Mouse (Mus musculus) cerebral cortex, adult 2 months (tissue): ENCODE results near the gene Chrna7.

Source experiments
- WGBS: fragments of 180-500 bp; shearing (Covaris S2); methylation state at CpG from one replicate; pipeline ENCODE4 v1.1.7; 2018; 5-methylcytosine and 5-hydroxymethylcytosine counted together

Chrna7 gene

DNA sequence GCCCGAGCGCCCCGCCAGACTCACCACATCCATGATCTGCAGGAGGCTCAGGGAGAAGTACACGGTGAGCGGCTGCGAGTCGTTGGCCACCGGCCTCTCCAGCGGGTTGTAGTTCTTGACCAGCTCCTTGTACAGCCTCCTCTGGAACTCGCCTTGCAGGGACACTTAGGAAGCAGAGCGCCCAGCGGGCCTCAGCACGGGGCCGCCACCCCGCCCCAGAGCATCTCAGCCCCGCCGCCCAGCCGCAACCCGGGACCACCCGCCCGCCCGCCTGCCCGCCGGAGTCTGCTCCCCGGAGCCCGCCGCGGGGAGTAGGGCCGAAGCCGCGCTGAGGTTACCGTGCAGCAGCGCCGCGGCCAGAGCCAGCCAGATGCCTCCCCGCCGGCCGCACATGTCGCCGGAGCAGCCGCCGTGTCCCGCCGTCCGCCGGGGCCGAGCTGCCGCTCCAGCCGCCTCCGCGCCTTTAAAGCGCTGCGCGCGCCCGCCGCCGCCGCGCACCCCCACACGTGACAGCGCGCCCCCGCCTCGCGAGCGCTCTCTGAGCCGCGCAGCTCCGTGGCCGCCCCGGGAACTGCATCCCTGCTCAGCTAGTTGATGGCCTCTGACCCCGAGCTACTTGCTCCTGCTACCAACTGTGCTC is at the start of gene Chrna7:
Gene Chrna7, minus strand, starts transcription at position 486 of the 640 bp plus-strand sequence.
- WGBS = under 1% methylated on average over 73 of the region's 73 CpGs

DNA sequence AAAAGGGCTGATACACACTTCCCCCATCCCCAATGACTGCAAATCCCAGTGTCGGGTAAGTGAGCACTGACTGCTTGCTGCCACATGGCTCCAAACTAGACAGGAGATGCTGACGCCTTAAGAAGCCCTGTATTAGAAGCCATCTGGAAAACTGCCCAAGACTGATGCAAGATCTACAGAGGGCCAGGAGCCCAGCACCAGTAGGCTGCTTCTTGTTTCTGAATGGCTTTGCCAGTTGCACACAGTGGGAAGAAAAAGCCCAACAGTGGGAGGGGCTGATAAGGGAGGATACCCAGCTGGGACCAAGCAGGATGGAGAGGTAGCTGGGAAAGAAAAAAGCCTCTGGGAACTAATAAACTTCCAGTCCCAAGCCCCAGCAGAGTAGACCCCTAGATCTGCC is 37.0 kb upstream of the Chrna7 start:
- 61% methylated on average over 2 of the region's 2 CpGs for WGBS

DNA sequence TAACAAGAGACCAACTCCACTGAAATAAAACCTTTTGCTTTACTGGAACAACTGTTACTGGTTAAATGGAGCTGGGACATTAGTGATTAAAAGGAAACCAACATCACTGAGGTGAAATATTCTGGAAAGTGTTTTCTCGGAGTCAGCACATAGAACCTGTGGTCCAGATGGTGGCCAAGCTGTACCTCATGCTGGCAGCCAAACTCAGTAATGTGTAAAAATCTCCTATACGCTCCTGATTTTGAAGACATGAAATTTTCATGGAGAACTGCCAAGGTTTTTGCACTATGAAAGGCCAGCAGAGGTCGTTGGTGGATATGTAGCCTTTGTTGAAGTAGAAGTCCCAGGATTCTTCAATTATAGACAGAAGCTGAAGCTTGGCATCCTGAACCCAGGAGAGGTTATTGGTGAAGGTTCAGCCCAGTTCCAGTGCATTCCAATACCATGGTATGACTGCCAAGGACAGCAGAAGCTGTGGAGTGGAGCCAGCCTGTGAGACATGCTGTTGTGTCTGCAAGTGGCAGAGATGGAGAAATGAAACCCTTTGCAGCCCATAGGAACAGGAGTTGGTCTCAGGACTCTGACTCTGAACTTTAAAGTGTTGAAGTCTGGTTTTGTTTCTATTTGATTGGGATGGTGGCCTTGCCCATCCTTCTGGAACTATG is 25.6 kb upstream of the Chrna7 start:
- 58% methylated on average over 3 of the region's 3 CpGs for WGBS

DNA sequence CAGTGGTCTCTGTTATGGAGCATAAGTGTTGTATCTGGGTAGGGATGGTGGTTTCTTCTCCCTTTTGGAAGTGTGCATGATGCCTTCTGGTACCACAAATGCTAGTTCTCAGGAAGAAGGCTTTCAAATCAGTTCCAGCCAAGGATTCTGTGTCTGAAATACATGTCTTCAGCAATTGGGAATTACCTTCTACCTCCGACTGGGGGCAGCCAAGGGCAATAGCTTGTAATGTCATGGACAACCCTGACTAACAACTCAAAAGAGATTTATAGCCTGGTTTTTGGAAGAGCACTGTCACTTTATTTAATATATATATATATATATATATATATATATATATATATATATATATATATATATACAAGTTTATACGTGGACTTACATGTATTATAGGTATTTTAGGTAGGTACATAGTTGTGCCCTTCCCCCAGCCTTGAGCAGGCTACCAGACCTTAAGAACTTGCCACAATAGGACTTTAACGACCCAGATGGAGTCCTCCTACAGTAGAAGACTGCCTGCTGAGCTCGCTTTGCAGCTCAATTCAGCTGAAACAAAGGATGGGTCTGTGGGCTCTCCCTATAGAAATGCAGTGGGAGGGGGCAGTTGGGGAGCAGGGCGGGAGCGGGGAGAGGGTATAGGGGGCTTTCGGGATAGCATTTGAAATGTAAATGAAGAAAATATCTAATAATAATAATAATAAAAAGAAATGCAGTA is 12.9 kb upstream of the Chrna7 start:
- 27% methylated on average over 7 of the region's 7 CpGs for WGBS

DNA sequence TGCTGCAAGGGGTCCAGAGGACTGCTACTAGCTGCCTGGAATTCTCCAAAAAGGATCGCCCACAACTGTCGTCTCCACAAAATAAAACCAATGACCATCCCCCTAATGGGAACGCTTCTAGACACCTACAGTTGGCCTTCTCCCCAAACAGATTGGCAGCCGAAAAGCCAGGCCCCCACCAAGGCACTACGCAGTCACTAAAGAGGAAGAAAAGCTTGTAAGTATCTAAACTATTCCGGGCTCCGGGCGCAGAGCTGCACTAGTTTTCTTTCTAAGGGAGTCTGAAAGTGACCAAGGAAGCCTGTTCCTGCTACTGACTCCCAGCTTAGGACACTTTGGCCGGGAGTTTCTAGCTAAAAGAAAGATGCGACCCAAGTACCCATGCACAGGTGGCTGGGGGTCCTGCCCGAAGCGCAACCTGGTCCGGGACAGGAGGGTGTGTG is 707 bp downstream of the Chrna7 start:
- under 1% methylated on average over 13 of the region's 13 CpGs for WGBS

DNA sequence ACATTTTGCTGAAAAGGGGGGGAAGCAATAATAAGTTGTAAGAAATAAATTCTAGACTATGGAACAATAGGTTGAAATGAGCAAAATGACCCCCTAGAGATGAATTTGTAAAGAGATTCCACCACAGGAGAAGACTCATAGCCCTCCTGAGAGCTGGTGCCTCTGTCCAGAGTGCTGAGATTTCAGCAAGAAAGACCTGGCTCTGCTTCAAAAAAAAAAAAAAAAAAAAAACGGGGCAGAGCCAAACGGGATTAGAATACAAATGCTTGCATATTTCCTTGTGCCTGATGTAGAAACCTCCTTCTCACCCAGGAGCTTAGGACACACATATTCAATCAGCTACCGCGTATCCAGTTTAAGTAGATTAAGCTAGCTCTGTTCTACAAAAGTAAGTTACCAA is 2.9 kb downstream of the Chrna7 start:
- WGBS = 25% methylated on average over 4 of the region's 4 CpGs

DNA sequence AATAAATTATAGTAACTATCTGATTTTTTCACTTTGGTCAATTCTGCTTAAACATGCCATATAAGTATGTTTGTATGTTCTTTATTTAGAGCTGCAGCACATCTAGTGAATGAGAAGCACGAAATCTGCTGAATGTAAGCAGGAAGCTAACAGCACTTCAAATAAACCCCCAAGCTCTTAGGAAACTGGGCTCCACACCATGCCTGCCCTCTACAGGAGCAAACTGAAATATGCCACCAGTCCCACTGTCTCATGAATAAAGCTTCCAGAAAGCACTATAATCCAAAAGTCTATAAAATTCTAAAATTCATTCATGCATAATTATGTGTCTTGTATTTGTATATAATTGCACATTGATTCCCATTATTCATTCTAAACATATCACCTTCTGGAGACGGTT is 5.2 kb downstream of the Chrna7 start:
- WGBS = 37% methylated on average over 2 of the region's 2 CpGs

DNA sequence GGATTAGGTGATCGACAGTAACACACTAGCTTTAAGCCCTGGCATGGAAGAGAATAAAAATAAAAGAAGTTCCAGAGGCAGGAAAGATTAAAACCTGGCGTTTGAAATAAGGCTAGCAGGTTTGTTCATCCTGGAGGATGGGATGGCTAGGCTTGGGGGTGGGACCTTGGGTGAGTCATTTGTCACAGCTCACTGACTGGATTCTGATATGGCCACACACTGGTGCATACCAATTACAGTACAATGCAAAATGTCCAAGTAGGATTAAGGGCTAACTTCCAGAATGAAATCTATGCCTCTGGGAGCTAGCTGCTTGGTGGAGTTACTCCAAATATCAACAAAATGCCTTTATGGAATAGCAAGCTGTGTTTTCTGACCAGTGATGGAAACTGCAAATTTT is 16.8 kb downstream of the Chrna7 start:
- 79% methylated on average over 2 of the region's 2 CpGs for WGBS

DNA sequence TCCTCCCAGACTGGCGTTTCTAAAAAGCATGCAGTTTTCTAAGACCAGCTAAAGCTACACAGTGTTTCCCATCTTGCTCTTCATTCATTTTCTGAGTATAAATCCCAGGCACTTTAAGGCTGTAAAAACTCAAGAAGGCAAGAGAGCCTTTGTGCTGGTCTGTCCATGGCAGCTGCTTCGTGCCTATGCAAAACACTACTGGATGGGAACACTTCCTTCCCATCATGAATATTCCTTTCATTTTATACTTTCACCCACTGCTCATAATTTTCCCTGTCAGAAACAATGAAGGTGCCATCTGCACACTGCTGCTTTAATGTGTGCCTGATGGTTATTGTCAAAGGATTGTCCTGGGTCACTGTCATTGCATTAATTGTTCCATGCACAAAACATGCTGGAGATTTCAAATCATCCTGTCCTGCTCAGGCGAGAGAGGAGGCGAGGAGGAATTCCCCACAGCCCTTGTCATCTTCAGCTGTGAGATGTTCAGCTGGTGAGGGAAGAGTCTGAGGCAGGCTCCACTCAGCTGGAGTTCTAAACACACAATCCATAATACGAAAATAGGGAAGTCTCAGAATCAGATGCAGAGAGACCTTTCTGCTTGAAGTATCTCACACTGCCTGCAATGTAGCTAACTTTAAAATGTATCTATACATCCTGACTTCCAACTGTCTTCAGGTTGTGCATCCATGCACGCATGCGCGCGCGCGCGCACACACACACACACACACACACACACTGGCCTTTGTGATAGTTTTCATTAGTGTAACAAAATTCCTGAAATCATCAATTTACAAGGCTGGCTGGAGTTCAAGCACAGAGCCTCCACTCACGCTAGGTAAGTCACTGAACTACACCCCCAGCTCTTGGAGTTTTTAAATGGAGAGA is 22.5 kb downstream of the Chrna7 start:
- WGBS = 78% methylated on average over 13 of the region's 13 CpGs

DNA sequence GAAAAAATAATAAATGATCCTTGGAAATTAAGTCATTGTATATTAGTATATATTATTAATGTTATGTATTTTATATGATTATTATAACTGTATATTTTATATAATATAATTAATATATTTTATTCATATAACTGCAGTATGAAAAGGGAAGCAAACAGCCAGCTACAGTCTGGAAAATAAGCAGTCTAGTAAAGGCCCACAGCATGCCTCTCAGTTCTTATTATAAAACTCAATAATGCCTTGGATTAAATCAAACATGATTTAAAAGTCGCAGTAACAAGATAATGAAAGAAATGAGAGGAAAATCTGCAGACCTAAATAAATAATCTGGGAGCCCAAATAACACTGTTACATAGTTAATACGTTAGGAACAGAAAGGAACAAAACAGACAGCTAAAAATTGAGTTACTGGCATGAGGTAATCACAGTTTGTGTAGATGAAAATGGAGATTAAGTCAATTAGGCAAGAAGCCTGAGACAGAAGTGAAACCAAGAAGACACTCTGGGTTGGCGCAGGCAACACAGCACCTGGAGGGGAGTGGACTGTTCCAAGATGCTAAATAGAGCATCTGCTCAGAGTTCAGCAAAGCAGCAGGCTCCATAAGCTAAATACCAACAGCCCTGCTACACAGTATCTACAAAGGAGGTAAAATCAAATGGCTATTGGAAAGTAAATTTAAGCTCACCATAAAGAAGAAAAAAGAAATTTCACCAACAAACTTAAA is 42.1 kb downstream of the Chrna7 start:
- 47% methylated on average over 3 of the region's 3 CpGs for WGBS

DNA sequence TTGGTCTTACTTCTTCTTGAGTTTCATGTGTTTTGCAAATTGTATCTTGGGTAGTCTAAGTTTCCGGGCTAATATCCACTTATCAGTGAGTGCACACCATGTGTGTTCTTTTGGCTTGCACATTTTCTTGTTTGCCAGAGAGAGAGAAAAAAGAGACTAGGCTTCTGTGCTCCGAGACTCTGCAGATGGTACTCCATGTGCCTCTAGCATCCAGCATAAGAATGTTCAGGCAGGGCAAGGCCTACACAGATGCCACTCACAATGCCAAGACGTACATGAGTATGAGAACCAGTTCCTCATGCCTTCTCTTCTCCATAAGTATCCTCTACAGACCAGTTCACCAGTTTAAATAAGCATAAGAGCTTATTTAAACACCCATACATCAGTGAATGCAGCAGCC is 47.8 kb downstream of the Chrna7 start:
- WGBS = 78% methylated on average over 3 of the region's 3 CpGs

DNA sequence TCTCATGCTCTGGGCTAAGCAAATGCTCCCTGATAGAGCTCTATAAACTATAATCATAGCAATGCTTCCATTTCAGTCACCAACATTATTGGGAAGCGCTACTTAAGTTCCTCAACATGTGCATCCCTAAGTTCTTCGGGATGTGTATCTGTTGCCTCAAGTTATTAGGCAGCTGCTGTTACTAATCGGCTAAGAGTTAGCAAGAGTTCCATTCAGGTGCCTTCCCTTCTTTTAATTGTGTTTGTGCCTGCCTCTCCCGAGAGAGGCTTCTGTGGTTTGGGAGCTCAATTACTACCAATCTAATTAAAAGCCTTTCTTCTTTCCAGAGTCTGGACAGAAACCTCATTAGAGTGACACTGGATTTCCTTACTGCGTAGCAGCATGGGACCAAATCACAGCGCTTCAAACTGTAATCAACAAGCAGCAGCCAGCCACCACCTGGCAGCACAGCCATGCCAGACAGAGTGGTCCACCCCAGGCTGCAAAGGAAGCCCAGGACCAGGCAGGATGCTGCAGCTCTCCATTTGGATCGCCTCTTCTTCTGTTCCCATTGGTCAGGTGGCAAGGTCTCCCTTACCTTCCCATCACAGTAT is 50.0 kb downstream of the Chrna7 start:
- WGBS = 63% methylated on average over 7 of the region's 7 CpGs

DNA sequence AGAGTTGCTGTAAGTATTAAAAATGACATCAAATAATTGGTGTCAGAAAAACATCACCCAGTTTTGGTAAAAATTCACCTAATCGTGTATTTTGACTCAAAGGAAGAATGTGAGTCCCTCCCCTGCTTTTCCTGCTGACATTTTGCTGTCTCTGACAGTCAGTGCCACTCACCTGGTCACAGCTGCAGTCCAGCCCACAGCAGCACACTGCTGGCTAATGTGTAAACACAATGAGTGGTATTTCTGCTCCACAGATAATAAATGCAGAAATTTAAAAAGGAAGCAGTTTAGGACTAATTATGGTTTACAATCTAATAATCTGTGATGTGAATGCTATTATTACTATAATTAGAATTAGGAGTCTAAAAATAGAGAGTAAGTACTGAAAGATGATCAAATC is 59.1 kb downstream of the Chrna7 start:
- 73% methylated on average over 1 of the region's 1 CpGs for WGBS

DNA sequence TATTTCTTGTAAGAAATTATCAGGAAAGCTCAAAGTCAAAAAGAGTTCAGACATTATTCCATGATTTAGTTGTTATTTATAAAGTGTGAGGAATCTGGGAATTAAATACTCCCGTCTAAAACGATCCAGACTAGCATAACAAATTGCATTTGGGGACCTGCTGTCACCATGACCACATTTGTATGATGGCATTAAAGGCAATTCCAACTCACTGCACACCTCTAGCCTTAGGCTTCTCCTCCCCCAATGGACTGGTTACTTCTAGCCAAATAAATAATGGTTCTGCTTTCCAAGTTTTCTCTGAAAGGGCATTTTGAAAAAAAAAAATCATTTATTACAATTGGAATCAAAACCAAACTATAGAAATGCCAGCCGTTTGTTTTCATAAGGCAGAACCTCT is 63.6 kb downstream of the Chrna7 start:
- WGBS = 65% methylated on average over 3 of the region's 3 CpGs

DNA sequence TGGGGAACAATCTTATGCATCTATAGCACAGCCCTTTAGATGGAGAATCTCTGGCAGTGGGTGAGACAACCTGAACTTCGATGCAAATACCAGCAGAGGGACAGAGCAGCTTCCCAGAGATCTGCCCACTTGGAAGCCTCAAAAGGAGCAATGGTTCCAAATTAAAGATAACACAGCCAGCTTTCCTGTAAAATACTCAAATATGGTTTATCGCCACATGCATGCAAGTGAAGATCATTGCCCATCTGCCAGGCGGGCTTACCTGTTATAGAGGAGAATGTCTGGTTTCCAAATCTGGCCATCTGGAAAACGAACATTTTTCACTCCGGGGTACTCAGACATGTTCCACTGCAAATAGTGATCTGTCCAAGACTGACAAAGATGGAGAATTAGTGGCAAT is 64.0 kb downstream of the Chrna7 start:
- WGBS = 63% methylated on average over 5 of the region's 5 CpGs

DNA sequence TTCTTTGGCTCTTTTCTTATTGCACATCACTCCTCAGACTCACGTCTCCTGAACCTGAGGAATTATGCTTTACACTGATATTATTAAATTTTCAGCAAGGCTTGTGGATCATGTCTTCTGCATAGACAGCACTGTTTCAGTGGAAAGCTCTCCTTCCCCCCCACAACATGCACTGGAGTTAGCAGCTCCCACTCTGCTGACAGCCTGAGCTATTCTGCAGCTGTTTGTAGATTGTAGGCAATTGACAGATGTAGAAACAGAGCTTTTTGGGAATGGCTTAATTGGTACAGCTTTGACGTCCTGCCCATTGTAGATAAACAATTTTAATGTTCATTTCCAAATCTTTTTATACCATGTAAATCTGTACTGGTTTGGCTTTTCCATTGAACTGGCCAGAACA is 89.8 kb downstream of the Chrna7 start:
- 56% methylated on average over 2 of the region's 2 CpGs for WGBS

DNA sequence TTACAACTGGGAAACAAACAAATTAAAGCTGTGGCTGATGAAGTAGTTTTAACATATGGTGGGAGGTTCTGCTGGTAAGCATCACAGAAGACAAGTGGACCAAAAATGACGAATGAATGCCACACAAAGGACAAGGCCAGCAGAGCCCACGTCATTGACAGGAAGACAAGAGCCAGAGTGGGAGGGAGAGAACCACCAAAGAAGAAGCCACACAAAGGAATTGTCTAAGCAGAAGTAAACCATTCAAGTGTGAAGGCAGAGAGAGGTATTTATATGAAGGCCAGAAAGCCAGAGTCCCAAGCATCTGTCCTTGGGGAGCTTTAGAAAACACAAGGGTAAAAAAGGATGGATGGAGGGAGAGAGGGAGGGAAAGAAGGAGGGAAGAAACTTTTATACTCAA is 98.7 kb downstream of the Chrna7 start:
- WGBS = 29% methylated on average over 2 of the region's 2 CpGs

DNA sequence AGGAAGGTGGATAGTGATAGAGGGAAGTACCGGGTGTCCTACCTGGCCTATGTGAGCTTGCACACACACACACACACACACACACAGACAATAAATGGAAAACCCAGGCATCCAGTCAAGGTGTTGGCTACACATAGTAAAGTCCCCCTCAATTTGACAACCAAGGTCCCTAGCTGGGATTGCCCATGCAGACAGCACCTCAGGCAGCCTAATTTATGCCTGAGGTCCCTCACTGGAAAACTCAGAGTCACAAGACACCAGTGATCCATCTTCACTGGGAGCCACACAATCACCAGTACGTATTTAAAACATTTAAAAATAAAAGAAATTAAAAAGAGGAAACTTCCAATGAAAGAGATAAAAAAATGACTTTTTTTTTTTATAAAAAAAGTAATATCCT is 99.1 kb downstream of the Chrna7 start:
- 87% methylated on average over 2 of the region's 2 CpGs for WGBS

DNA sequence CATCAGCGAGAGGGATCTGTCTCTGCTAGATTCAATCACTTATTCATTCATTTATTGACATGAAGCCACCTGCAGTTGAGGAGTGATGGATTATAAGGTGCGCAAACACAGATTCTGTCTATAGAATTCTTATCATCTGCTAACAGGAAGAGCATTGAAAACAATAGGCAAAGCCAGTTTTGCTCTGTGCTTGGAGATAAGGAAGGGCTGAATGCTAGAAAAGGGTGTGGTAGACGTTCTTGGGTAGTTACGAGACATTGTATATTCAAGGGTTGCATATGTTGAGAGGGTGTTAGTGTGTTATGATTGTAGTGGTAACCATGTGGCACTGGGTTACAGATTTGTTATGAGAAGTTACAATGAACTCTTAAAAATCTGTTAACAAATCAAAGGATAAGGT is 103.0 kb downstream of the Chrna7 start:
- WGBS = 84% methylated on average over 4 of the region's 4 CpGs

DNA sequence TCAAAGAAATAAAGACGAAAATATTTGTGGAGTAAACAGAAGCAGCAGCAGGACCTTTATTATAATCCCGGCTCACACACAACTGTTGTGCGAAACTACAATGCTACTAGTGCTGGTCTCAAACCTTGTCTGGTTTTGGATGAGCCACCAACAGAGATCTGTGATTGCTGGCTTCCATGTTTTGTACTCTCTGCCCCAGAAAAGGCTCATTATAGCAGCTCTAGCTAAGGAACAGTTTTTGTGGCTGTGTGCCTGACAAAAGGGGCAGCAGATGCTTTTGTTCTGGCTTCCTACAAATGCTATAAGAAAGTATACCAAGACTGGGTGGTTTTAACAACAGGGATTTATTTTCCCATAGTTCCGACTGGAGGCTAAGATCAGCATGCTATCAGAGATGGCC is 126.4 kb downstream of the Chrna7 start:
- 57% methylated on average over 4 of the region's 4 CpGs for WGBS
